Mouse (Mus musculus) thymus, postnatal 4 days (tissue): ENCODE results near the gene Runx3.

ENCODE experiments used
- DNase-seq: peaks from one replicate; pipeline ENCODE4 v3.0.0; 2021

Runx3 gene

DNA sequence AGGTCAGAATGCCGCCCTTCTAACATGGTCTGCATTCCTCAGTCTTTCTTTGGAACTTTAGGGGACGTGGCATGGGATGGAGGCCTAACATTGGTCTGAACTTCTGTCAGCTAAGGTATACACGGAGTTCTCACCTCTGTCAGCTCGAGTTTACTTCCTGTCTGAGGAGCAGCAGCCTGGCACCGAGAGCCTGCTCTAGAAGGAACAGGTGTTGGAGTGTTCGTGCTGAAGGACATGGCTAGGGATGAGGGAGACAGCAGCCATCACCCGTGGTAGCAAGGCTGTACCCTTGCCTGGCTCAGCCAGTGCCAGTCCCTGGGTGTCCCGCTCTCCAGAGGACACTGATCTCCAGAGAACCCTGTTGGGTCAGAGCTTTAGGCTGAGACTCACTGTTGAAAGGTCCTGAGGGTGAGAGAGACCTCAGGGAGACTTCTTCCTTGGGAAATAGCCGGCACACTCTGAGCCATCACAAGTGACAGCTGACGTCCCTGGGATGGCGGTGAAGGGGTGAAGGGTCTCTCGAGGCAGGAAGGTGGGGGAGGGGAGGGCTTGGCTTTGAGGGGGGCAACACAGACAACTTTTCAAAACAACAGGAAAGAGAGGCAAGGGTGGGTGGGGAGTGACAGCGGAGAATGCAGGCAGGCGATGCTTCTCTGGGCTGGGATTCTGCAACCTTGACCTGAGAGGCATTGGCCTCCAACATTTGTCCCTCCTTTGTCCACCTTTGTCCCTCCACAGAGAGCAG, 4.9 kb upstream of the Runx3 start:
- peak; percentile 78 for DNase-seq

DNA sequence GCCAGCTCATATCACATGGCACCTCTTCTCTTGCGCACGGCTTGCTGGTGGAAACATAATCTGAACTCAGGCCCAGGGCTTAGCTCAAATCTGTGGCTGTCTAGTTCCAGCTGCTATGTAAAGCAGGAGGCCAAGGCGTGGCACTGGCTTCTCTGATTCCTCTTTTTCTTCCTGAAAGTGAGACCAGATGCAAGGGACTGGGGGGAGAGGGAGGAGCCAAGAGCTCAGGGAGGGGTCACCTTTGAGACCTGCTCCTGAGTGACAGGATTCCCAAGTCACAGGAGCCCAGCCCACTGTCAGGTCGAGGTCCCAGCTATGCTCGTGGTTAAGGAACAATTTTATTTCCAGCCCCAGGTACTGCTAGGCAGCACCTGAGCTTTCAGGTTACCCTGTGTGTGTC, 4.1 kb upstream of the Runx3 start:
- DNase-seq = no peak

DNA sequence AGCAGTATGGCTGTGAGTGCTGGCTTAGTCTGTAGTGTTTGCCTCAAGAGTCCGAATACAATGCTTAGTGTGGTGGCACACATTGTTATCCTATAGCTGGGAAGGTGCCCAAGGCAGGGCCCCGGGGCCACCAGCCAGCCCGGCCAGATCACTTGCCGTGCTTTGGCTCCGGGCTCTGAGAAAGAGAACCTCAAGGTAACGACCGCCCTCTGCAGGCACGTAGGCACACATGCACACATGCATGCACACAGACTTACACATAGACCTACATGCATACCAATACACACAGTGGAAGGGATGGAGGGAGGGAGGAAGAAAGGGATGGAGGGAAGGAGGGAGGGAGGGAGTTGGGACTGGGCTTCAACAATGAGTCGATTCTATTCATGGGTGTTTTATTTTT, 2.6 kb upstream of the Runx3 start:
- no peak for DNase-seq

DNA sequence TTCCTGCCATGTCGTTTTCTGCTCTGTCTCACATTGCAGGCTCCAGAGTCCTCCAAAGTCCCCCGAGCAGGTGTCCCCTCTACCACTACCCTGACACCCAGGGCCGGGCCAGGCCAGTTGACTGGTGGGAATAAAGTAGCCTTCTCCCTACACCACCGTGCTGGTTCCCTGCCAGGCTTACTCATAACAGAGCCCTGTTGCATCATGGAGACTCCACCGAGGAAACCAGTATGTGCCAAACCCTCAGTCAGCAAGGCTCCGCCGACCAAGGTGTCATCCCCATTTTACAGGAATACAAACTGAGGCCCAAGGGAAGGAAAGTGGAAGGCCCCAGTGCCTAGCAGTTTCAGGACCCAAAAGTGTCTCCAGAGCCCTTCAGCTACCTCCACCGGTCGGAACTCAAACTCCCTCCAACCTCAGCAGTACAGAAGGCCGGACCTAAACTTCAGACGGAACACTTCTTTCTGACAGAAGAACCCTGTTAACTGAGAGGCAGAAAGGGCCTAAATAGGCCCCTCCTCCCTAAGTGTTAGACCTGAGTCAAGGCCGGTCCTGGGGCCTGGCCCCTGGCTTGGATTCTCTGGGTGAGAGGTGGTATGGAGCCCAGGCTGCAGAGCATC, 1.5 kb upstream of the Runx3 start:
- no peak for DNase-seq

DNA sequence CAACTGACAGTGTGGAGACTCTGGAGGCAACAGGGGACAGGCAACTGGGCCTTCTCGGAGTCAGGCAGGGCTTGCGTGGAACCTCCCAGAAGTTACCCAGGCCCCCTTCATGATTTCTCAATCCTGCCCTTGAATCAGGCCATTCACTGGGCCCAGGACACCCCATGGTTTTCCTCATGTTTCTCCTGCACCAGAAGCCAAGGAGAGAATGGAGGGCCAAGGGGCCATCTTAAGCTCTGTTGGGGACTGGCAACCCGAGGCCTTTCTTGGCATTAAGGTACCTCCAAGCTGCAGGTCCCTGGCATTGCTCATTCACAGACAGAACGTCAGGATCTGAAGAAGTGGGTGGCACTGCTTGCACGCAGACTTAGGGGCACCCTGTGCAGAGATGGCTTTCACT, 3.3 kb downstream of the Runx3 start:
- DNase-seq = no peak

DNA sequence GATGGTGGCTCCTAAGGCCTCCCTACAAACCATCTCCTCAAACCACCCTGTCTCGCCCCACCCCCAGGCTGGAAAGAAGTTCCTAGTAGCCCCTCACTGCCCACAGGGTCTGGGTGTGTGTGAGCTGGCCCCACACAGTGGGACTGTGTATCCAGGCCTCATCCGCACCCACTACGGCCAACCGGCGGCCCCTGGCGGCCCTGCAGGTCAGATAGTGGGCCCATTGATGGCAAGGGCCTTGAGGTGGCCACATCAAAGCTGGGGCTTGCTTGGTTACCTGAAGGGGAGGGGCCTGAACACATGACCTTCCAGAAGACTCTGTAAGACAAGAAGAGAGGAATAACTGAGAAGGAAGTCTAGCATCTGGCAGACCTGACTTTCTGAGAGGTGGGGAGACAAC, 4.3 kb downstream of the Runx3 start:
- DNase-seq = no peak

DNA sequence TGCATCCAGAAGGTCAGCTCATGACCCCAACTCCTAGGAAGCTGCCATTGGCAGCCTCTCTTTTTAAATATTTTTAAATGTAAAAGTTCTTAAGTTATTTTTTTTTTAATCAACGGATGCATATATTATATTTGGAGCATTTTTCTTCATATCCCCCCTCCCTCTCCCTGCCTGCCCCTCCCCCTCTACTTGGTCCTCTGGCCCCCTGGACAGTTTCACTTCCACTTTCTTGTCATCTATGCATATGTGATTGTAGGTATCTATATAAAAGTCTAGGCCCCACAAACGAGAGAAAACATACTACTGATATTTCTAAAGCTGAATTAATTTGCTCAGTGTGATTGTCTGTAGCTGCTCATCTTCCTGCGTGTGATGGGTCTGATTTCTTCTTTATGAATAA, 4.7 kb downstream of the Runx3 start:
- DNase-seq = no peak

DNA sequence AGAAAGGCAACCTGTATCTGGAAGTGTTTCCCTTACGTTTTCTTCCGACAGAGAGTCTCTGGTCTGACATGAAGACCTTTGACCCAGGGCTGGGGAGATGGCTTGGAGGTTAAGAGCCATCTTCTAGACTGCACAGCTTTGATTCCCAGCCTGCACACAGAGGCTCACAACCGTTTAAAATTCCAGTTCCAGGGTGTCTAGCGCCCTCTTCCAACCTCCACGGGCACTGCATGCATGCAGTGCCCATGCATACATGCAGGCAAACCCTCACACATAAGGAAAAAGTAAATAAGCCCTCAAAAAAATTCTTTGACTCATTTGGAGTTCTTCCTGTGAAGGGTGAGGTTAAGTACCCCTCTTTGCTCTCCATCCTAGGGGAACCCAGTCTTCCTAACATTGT, 5.9 kb downstream of the Runx3 start:
- DNase-seq = no peak

DNA sequence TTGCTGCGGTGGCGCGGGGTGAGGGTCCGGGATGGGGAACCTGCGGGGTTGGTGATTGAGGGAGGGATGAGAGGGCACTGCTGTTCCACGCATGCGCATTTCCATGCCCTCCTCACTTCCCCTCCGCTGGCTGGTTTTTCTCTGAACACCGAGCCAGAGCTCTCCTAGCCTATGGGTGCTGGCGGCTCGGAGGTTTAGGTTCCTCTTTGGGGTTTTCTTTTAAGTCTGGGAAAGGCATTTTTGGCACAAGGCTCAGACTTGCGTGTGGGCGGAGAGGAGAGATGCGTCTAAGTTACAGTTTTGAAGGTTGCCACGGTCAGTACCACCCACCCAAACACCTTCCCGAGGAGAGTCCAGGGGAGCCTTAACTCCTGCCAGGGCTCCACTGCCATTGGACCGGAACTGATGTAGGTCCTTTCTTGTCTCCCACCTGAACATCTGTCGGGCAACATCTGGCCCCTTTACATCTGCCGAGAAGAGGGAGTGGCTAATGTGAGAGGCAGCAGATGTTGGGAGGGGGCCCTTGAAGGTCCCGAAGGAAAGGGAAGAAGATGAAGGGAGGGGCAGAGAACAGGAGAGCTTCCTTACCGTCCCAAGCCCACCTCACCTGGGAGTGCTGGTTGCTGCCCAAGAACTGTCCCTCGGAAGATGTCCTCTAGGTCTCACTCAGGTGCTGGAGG, 8.5 kb downstream of the Runx3 start:
- peak; percentile 73 for DNase-seq

DNA sequence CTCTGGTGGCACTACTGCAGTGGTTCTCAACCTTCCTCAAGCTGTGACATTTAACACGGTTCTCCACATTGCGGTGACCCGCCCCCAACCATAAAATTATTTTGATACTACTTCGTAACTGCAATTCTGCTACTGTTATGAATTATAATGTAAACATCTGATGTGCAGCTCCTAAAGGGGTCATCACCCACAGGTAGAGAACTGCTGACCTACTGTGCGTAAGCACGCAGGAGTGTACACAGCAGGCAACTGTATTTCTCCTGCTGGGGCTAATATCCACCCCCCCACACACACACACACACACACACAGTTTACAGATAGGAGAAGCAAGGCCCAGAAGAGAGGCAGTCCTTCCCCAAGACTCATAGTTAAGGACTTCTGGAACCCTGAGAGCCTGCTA, 9.7 kb downstream of the Runx3 start:
- no peak for DNase-seq

DNA sequence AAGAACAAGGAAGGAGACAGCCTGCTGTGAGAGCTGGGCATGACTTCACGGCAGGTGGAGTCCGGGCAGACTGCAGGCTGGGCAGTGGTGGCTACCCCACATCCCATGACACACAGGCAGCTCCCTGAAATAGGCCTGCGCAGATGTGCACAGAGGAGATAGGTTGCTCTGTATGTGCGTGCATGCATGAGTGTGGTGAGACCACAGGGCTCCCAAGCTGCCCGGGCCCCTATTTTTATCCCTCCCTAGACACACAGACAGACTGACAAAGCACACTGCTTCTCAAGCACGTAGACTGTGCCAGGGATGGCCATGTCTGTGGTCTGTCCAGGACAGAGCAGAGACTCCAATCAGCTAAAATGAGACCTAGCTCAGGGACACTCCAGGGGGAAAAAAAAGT, 10.7 kb downstream of the Runx3 start:
- DNase-seq = no peak

DNA sequence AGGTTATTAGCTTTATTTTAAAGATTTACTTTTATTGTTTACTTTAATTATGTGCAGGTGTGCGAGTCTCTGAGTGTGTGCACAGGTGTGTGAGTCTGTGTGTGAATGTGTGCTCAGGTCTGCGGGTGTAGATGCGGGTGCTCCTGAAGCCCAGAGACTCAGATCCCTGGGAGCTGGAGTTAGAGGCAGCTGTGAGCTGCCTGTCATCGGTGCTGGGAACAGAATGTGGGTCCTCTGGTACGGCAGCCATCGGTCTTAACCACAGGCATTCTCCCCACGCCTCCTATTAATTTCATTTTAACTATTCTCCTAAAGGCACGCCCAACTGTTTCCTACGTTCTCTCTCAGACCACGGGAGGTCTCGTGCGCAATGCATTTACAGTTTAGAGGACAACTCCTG, 12.3 kb downstream of the Runx3 start:
- DNase-seq = no peak

DNA sequence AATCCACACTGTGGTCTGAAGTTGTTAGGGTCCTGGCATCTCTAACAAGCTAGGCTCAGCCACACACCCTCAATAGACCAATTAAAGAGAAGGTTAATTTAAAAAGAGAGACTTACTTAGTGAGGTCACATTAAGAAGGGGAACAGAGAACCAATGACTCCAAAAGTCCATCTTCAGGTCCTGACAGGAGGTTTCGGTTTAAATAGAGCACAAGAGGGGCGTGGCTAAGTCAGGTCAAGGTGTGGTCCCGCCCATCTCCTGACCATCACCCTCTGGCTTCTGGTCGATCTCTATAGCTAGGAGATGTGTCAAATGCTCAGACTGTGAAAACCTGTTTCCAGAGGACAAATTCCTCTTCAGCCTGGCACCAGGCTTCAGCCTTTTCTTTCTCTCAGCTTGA, 13.3 kb downstream of the Runx3 start:
- DNase-seq = no peak

DNA sequence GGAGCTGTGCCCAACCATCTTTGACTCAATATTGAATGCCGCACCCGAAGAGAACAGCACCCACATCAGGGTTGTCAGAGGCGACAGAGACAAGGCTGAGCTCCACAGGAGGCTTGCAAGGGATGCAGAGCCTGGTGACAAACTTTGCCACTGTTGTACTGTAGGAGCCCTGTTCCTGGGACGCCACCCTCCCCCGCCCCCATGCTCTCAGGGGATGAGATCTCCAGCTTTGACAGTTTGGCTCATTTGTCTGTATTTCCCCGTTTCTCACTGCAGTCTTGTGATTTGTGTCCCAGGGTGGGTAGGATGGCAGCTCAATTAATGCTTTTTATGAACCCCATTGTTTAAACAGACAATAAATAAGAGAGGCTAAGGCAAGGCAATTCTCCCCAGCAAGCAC, 14.9 kb downstream of the Runx3 start:
- no peak for DNase-seq

DNA sequence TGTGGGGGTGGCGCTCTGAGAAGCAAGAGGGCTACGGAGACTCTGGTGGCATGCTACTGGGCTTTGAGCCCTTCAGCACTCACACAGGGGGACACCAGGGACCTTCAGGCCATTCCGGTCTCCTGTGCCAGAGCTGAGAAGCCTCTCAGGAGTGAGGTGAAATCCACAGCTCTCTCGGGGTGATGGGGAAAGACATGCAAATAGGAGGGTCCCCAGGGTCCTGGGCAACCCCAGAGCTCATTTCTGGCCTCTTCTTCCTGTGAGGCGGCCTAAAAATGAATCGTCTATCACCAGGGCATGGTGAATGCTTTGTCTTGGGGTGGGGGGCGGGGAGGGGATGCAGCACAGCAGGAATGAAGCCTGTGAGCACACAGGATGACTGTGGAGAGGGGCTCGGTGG, 15.8 kb downstream of the Runx3 start:
- DNase-seq = no peak

DNA sequence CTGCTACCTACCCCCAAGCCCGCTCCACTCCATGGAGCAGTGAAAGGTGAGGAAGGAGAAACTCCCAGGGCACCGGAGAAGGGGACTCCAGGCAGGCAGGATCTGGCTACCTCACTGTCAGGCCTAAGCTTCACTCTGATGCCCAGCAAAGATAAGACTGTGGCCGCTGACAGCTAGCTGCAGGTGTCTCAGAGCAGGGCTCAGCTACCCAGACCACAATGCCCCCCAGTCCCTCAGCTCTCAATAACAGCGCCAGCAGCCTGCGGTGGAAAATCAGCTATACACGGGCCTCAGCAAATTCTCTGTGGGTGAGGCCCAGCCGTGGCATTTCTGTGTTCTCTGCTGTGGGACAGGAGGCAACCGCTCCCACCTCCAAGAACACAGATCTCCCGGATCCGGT, 16.2 kb downstream of the Runx3 start:
- peak; percentile 51 for DNase-seq

DNA sequence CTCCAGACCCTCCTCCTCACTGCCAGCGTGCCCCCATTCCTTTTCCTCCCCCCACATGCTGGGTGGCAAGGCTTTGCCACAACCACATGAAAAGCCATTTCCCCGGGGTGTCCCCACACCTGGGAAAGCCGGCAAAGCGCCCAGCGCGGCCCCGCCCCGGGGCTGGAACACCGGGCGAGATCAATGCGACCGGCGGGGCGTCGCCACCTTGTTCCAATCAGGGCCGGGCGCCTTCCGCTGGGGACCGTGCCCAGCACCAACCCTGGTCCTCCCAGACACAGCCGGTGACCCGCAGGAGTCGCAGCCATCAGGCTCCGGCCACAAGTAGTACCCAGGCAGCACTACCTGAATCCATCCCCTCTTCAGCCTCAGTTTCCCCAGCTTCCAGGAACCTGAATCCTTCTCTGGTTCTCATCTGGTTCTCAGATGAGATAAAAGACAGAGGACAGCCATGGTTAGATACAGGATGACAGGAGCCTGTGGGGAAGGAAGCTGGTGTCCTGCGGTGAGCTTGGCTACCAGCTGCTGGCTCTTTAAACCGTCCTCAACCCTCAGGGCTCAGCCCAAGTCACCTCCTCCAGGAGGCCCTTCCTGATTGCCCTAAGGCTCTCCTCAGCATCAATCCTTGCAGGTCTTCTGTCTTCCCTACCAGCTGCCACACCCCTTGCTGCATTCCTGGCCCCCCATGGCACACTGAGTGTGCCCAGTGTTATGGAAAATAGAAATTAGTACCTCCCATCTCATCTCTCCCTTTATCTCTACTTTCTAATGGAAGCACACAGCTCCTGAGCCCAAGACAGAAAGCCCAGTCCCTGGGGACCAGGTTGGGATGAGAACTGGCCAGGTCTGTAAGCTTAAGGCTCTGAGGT, 20.4 kb downstream of the Runx3 start:
- DNase-seq = peak; percentile 44

DNA sequence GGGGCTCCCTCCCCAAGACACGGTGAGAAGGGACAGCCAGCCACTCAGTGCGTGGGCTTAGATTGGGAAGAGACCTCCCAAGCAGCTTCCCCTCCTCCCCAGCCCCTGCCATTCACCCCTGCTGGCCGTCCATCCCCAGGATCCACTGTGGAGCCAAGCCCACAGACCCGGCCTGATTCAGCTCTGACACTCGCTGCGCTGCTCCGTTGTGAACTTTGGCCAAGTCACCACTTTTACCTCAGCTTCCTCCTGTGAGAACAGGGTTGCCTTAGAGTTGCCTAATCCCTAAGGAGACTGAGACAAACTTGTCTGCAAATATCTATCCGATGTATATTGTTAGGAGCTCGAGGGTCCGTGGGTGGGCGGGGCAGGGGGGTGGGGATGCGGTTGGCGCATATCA, 21.3 kb downstream of the Runx3 start:
- DNase-seq = no peak

DNA sequence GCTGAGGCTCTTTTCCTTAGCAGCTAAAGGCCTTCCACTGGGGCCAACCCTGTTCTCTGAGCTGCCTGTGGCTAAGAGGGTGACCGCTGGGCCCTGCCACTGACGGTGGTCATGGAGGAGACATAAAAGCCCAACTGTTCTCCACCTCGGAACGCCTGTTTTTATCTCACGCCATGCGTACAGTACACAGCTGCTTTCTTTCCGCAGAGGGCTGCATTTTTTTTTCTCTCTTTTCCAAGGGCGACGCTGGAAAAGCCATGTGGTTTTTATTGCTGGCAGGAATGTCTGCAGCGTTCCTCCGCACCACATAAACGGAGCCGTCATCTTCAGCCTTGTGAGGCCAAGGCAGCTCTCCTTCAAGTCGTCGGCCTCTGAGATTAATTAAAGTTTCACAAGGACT, 26.3 kb downstream of the Runx3 start:
- DNase-seq = no peak

DNA sequence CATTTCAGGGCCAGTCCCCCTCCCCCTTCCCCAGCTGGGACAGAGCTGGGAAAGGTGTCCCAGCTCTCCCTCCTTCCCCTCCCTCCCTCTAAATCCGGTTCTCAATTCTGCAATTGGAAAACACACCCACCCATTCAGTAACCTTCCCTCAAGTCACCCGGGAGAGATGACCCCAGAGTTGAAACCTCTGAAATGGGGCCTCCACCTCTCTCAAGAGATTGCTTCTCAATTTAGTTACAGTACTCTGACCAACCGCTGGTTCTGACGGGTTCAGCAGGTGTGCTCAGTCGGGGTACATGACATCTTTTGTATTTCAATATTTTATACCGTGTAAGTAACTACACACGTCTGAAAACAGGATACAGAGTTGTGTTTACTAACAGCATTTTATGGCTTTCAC, 28.2 kb downstream of the Runx3 start:
- no peak for DNase-seq

DNA sequence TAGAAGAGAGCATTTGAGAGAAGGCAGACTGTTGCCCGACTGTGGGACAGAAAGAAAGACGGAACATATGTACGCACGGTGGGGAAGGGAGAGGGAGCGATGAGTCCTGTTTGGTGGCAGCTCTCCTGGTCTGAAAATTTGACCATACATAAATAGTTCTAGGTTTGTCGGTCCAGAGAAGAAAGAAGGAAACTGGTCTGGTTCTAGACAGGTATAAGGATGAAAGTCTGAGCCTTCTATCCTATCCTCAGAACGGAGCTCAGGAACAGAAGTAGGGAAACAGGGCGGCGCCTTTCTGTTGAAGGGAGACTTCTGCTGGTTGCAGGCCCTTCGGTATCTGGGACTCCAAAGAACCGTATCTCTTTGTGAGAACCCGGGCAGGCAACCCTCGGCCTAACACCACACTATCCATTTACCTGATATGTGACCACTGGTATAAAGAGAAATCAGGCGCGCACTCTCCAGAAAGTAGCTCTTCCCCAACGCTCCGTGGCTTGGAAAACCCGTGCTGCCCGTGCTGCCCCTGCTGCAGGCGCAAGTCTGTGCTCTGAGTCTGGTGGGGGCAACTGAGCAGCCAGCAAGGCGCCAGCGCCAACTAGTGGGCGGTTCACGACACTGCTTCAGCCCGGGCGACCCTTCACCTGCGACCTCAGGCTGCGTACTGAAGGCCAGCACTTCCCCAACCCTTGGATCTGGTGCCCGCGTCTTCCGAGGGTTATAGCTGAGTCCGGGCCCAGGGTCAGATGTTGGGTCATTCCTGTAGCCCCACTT, 29.8 kb downstream of the Runx3 start:
- DNase-seq = peak; percentile 96

DNA sequence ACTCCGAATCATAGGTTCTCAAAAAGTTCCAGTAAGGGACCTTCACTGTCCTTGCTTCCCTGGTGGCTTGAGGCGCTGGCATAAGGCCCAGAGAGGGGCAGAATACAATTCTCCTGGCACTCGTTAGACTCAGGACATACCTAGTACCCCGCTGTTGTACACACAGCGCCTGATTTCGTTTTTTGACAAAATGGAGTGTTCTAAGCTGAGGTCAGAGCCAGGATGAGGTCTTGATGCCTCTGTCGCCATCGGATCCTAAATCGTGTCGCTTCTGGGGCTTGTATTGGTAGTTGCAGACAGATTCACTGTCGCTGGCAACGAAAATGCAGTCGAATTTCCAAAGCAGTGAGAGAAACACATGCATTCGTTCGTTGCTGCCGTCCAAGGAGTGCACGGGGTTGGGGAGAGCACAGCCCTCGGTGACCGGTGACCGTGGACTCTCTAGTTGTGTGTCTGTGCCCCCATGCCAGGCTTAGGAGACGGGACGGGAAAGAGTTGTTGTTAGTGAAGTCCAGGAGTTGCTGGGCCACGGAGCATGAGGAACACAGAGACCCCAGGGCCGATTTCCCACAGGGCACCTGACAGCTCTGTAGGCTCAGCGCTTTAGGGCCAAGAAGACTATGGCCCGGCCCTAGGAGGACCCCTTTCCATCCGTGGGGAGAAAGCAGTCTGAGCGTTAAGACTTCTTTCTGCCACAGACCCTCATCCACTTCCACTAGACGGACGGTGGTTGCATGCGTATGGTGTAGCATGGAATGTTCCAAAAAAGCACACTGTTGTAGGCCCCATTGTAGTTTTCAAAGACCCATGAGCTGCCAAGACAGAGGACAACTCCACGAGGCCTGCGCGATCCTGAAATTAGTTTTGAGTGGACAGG, 30.9 kb downstream of the Runx3 start:
- no peak for DNase-seq
